Mouse (Mus musculus): ENCODE measurements around the gene Atp6v1g3.

DNA sequence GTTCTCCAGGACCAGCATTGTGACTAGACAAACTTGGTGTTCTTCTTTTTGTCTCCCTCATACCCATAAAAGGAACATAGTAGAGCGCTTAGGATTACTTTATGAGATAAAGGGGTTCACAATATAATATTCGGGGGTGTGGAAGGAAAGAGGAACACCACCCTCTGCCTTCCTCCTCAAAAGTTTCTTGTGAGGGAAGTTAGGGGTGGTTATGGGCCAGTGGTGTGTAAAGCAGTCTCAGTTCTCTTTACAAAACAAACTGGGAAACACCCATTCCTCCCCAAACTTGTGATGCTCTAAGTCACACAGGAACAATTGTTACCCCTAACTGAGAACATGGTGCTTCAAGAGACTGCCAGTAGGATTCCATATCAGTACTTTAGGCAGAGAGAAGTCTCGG lies 12.0 kb upstream of the Atp6v1g3 start:
- no peak for TF ChIP-seq EP300 (IDR thresholded peaks at IDR 0.05; ENCODE audit: low read depth)
- no peak for TF ChIP-seq CTCF (IDR thresholded peaks at IDR 0.05; ENCODE audit: low read depth)

Data from liver, embryonic 14.5 days (tissue).